Mouse (Mus musculus) lung, adult 2 months (tissue): ENCODE measurements at regions not wholly inside any gene's neighbourhood (a gene's known extent, or its start where the extent isn't known, plus 50 kb on each side); places are given as distances from the start of the nearest gene placed in this dataset.

Experiments used
- DNase-seq: peaks from one replicate; pipeline ENCODE4 v3.0.0; 2022
- H3K4me1 ChIP-seq: fragments of 200-500 bp; 2 replicates; pipeline ENCODE4 v1.6.1; 2011; ENCODE audit warnings: low read length; ENCODE audit not compliant: control insufficient read depth, insufficient read depth
- H3K4me3 ChIP-seq: fragments of 200-500 bp; replicated peaks from 2 replicates; pipeline ENCODE3; 2011; ENCODE audit warnings: low read depth, mild to moderate bottlenecking, control low read depth, low read length; ENCODE audit errors: extremely low read depth
- CTCF ChIP-seq: fragments of 200-500 bp; IDR thresholded peaks from 2 replicates; pipeline ENCODE4 v1.5.1; 2011; ENCODE audit warnings: mild to moderate bottlenecking, low read length, control low read depth; ENCODE audit not compliant: insufficient read depth
- POLR2A ChIP-seq: fragments of 200-500 bp; IDR thresholded peaks from 2 replicates; pipeline ENCODE4 v1.6.1; 2011; ENCODE audit warnings: low read depth, mild to moderate bottlenecking, control low read depth, low read length, borderline replicate concordance; ENCODE audit errors: extremely low read depth
- WGBS: fragments of 180-500 bp; shearing (Covaris S2); methylation state at CpG from one replicate; pipeline ENCODE4 v1.1.7; 2018; 5-methylcytosine and 5-hydroxymethylcytosine counted together

DNA sequence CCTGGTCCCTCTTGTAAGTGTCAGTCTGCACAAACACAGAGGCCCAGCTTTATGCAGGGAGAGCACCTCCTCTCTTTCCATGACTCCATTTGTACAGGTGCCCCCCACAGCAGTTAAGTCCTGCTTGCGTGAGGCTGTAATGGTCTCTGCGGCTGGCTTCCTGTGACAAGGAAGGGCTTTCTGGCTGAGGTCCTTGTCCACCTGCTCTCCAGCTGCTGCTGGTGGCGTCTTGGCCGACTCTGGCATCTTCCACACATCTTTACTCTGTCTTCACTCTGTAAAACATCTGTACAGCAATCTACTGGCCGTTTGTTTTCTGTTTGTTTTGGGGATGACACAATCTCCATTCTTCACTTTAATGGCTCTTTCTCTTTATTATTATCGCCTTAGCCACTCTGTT lies 60.8 kb downstream of the Rpusd4 start:
- DNase-seq: no peak
- Histone ChIP-seq H3K4me3 (no peak overlapping the region), H3K4me1 (no peaks in the 10 kb centered on the region)
- WGBS: 44% methylated on average over 6 of the region's 6 CpGs
- no peak for TF ChIP-seq CTCF
- TF ChIP-seq POLR2A: no peak

DNA sequence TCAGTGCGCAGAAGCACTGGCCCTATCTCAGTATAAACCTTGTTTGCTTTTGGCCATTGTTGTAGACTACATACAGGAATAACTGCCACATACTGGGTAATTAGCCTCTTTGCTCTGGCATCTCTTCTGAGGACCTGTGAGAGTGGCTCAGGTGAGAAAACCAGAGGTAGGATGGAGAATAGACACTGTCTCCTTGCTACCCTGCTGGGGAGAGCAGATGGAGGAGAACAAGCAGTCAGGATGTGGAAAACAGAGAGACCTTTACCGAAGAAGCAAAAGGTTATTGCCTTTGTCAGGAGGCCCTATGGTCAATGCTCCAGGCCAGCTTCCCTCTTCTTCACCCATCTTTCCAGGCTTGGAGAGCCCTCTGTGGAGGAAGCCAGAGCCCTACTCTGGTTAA lies 62.7 kb downstream of the Rpusd4 start:
- Histone ChIP-seq H3K4me1 (no peaks in the 10 kb centered on the region), H3K4me3 (no peak overlapping the region)
- TF ChIP-seq CTCF (no peak), POLR2A (no peak)
- WGBS: 83% methylated on average over 2 of the region's 2 CpGs
- no peak for DNase-seq

GRCm38 (mm10) chr9:35331241-35331680 lies 63.6 kb downstream of the Rpusd4 start:
- Histone ChIP-seq H3K4me3 (no peak overlapping the region), H3K4me1 (peaks cover 7% of the 10 kb centered on the region)
- DNase-seq: no peak
- TF ChIP-seq CTCF: no peak
- WGBS: 70% methylated on average over 7 of the region's 7 CpGs

- TF ChIP-seq CTCF: no peak
- TF ChIP-seq POLR2A: no peak
- Histone ChIP-seq H3K4me1 (peaks cover 7% of the 10 kb centered on the region), H3K4me3 (no peak overlapping the region)
- no peak for DNase-seq
- 58% methylated on average over 11 of the region's 11 CpGs for WGBS
Observed at GRCm38 (mm10) chr9:35332688-35333630, 65.3 kb downstream of the Rpusd4 start.

GRCm38 (mm10) chr9:35333631-35334005 lies 66.0 kb downstream of the Rpusd4 start:
- TF ChIP-seq CTCF (no peak), POLR2A (no peak)
- Histone ChIP-seq H3K4me1 (peaks cover 7% of the 10 kb centered on the region), H3K4me3 (no peak overlapping the region)
- DNase-seq: no peak
- 57% methylated on average over 8 of the region's 8 CpGs for WGBS

DNA sequence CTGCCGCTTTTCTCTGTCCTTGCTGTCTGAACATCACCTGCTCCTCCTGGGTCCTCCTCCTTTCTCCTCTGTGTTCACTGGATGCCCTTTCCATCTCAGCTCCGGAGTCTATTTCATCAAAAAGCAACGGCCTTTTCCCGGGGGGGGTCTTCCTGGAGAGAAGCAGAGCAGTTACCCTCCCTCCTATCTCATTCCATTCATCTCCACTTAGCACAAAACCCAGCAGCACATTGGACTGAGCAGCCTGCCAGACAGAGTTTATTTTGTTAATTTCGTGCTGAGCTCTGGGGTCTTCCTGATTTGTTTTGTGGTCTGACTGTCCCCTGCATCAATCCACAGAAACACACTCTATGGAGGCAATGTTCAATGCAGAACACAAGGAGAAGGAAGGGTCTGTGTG lies 66.9 kb downstream of the Rpusd4 start:
- DNase-seq: no peak
- TF ChIP-seq POLR2A (no peak), CTCF (no peak)
- peaks cover 7% of the 10 kb centered on the region for H3K4me1 ChIP-seq
- H3K4me3 ChIP-seq: no peak overlapping the region
- WGBS: 69% methylated on average over 5 of the region's 5 CpGs

- Histone ChIP-seq H3K4me1 (peaks cover 7% of the 10 kb centered on the region), H3K4me3 (no peak overlapping the region)
- WGBS: 74% methylated on average over 3 of the region's 3 CpGs
- no peak for DNase-seq
- TF ChIP-seq CTCF (no peak), POLR2A (no peak)
Observed at GRCm38 (mm10) chr9:35335181-35335580, 67.5 kb downstream of the Rpusd4 start.

DNA sequence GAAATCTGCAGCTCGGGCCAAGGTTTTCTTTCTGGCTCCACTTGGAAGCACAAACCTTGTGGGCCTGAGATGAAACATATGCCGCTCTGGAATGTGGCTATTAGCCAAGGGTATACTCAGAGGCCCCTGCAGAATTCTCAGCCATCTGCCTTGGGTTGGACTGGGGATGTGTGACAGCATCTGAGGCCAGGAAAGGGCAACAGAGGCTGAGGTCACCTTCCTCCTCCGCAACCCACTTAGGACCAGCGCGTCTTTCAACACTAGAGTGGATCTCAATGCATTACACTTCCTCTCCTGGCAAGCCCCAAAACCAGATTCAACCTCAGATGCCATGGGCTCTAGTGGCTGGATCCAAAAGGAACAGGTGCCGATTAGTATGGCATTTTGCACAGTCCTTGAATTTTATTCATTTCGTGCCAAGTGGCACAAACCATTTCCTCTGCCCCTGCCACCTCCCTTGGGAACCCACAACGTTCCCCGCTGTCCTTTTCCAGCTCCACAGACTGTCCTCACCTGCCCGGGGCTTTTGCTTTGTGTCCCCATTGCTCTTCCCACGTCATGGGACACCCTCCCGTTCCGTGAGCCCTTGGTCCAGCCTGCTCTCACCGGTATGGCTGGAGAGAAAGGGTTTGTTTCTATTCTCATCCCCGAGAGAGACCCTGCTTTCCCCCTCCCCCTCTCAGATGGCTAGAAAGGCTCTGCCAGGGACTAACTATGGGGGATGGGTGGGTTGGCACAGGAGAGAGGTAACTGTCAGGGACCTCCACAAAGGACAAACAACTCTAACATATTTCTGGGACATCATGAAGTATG lies 68.4 kb downstream of the Rpusd4 start:
- TF ChIP-seq POLR2A (no peak), CTCF (no peak)
- DNase-seq: no peak
- WGBS: 44% methylated on average over 15 of the region's 15 CpGs
- no peak overlapping the region for H3K4me3 ChIP-seq
- peaks cover 7% of the 10 kb centered on the region for H3K4me1 ChIP-seq

DNA sequence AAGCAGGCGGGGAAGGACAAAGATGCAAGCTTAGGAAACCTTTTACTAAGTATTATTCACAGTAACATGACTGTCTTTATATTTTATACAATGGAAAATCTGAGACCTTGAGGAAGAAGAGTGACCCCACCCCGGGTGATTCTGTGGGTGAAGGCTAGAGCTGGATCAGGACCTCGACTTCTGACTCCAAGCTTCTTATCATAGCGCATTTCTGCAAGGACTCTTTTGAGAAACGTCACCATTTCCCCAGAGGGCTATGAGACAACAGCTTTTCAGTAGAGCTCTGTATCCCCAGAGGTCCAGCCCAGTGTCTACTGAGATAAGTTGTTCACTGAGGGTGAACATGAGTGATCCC lies 69.0 kb downstream of the Rpusd4 start:
- WGBS: 55% methylated on average over 5 of the region's 5 CpGs
- TF ChIP-seq CTCF (no peak), POLR2A (no peak)
- DNase-seq: no peak
- peaks cover 7% of the 10 kb centered on the region for H3K4me1 ChIP-seq
- H3K4me3 ChIP-seq: no peak overlapping the region
